Mouse (Mus musculus): ENCODE data around the gene Gm10277.
A peak's percentile ranks its signal among the peaks of the same experiment; 100 is the strongest.

The Gm10277 gene

GRCm38 (mm10) chr11:77787707-77788106, at the start of gene Gm10277:
TSS of gene Gm10277 (minus strand) at chr11:77787747.
- no peak for DNase-seq

GRCm38 (mm10) chr11:77836751-77837150, 49.2 kb upstream of the Gm10277 start:
- no peak for DNase-seq

GRCm38 (mm10) chr11:77836290-77836689, 48.7 kb upstream of the Gm10277 start:
- no peak for DNase-seq

GRCm38 (mm10) chr11:77835109-77835508, 47.6 kb upstream of the Gm10277 start:
- peak; percentile 24 to 29 for DNase-seq

GRCm38 (mm10) chr11:77832541-77832940, 45.0 kb upstream of the Gm10277 start:
- no peak for DNase-seq

GRCm38 (mm10) chr11:77830875-77831274, 43.3 kb upstream of the Gm10277 start:
- DNase-seq: no peak

- no peak for DNase-seq
Measured at GRCm38 (mm10) chr11:77829043-77829841, 41.7 kb upstream of the Gm10277 start.

- no peak for DNase-seq
Measured at GRCm38 (mm10) chr11:77828163-77828562, 40.6 kb upstream of the Gm10277 start.

GRCm38 (mm10) chr11:77827241-77827995, 39.9 kb upstream of the Gm10277 start:
- DNase-seq: peak; percentile 82 to 83

- no peak for DNase-seq
Measured at GRCm38 (mm10) chr11:77826311-77826710, 38.8 kb upstream of the Gm10277 start.

- DNase-seq: peak; percentile 67 to 68
Measured at GRCm38 (mm10) chr11:77825853-77826252, 38.3 kb upstream of the Gm10277 start.

- peak; percentile 74 to 76 for DNase-seq
Measured at GRCm38 (mm10) chr11:77822781-77823180, 35.2 kb upstream of the Gm10277 start.

GRCm38 (mm10) chr11:77821648-77822047, 34.1 kb upstream of the Gm10277 start:
- DNase-seq: peak; percentile 57 to 60

- DNase-seq: peak; percentile 87
Measured at GRCm38 (mm10) chr11:77816003-77816402, 28.5 kb upstream of the Gm10277 start.

- DNase-seq: no peak
Measured at GRCm38 (mm10) chr11:77813969-77814368, 26.4 kb upstream of the Gm10277 start.

GRCm38 (mm10) chr11:77810018-77810417, 22.5 kb upstream of the Gm10277 start:
- DNase-seq: no peak

- DNase-seq: no peak
Measured at GRCm38 (mm10) chr11:77809215-77809614, 21.7 kb upstream of the Gm10277 start.

- DNase-seq: no peak
Measured at GRCm38 (mm10) chr11:77808051-77808465, 20.5 kb upstream of the Gm10277 start.

- DNase-seq: no peak
Measured at GRCm38 (mm10) chr11:77806855-77807254, 19.3 kb upstream of the Gm10277 start.

GRCm38 (mm10) chr11:77806218-77806617, 18.7 kb upstream of the Gm10277 start:
- no peak for DNase-seq

GRCm38 (mm10) chr11:77802341-77802865, 14.9 kb upstream of the Gm10277 start:
- peak; percentile 75 to 76 for DNase-seq

GRCm38 (mm10) chr11:77800869-77801701, 13.5 kb upstream of the Gm10277 start:
- peak; percentile 69 for DNase-seq

GRCm38 (mm10) chr11:77800491-77800868, 12.9 kb upstream of the Gm10277 start:
- no peak for DNase-seq
